Mouse (Mus musculus): ENCODE data around the gene Cmtr2.

Cmtr2 gene

DNA sequence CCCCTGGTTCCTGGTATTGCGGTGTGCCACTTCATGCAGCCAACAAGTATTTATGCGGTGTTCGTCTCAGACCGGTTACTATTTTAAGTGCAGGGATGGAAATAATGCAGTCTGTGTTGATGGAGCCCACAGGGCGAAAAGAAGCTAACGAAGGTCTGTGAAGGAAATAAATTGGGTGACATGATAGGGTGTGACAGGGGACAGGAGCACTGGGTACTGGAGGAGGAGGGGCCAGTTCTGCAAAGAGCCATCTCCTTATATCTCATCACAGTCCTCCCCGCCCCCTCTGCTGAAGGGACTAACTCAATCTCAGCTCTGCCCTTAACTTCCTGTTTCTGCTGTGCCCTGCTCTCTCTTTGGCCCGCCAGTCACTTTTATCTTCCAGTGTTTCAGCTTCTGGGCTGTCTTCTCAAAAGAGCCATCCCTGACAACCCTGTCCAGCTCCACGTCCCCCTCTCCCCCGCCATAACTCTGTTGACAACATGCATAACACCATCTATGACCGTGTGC is 50.4 kb downstream of the Cmtr2 start:
- no peak for DNase-seq

DNA sequence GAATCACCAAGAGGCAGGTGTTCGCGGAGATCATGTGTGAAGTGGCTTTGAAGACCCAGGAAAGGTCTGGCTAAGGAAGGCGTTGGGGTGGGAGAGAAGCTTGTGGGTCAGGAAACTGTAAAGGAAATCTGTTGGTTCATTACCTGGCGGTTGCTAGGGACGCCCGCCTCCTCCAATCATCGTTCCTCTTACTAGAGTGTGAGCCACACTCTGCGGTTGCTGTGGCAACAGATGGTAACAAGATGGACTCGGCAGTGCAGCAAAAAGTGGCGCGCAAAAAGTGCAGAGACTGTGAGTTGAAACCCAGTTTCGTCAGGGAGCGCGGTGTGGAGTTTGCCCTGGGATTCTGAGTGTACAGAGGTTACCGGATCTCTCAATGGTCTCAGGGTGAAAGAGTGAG is 51.3 kb downstream of the Cmtr2 start, which contains the start of gene Hydin:
Gene Hydin, plus strand, starts transcription at position 237 of the 400 bp plus-strand sequence.
- no peak for DNase-seq

DNA sequence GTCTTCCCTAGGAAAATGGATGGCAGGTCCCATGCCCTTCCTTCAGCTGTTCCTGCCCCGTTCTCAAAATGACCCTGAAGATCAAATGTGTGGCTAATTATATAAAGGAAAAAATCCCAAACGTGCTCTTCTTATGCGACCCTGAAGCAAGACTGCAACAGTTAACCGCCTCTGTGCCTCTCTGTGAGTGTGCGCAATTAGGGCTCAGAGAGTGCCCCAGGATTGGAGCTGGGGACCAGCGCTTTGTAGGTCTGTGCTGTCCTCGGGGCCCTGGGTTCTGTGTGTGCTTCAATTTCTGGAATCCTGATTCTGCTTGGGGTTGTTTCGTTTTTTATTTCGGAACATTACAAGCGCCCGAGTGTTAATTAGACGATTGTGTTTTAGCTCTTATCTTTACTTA is 51.8 kb downstream of the Cmtr2 start:
- no peak for DNase-seq

DNA sequence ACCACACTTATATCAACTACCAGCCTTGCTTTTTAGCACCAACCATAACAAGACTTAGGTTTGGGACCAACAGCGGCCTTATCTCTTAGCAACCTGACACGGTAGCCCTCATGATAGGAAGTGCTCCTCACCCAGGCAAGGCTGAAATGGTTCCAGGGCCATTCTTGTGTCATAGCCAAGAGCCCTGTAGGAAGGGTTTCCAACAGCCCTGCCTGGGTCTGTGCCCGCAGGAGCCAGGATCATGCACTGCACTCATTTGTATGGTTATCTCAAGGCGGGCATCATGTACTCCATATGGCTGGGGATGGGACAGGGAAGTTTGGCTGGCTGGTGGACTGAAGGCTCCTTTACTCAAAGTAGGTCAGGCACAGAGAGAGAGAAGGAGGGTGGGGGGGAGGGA is 55.2 kb downstream of the Cmtr2 start:
- no peak for DNase-seq

DNA sequence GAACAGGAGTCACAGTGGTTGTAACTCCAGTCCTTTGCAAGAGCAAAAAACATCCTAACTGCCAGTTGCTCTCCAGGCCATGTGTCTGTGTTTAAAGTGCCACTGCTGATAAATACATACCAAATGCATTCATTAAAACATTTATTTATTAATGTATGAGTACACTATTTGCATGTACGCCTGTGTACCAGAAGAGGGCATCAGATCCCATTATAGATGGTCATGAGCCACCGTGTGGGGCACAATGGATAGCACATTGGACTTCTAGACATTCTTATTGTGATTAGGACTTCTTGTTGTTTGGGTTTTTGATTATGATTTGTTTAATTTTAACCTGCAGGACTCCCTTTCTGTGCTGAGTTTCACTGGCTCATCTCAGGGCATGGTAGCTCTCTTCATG is 57.9 kb downstream of the Cmtr2 start:
- no peak for DNase-seq
